Mouse (Mus musculus): ENCODE measurements around the gene Pla2g15. TPM values are rescaled to one million over a fixed set of nuclear protein-coding genes. Genes with fewer than 3 reads are reported as not detected.

Pla2g15 gene
- polyA plus RNA-seq, 1 experiment = 35.4 TPM

GRCm38 (mm10) chr8:106112514-106112913 lies 37.7 kb upstream of the Pla2g15 start:
- TF ChIP-seq CTCF (IDR thresholded peaks at IDR 0.05; ENCODE audit: extremely low read depth, insufficient read depth, insufficient read length, insufficient replicate concordance) (no peak), POLR2A (IDR thresholded peaks at IDR 0.05; ENCODE audit: low read depth, low read length) (no peak)
- Histone ChIP-seq H3K27ac (ENCODE audit: insufficient read depth, low read length) (no peak overlapping the region), H3K4me1 (ENCODE audit: control insufficient read depth, insufficient read depth, insufficient read length) (no peaks in the 10 kb centered on the region), H3K27me3 (ENCODE audit: control insufficient read depth, insufficient read depth, low read length) (no peaks in the 10 kb centered on the region), H3K4me3 (ENCODE audit: extremely low read depth, insufficient read depth, insufficient read length) (no peak overlapping the region), H3K36me3 (ENCODE audit: control insufficient read depth, insufficient read depth, low read length) (peaks cover 31% of the 10 kb centered on the region)
- DNase-seq (ENCODE audit: low read depth in 1 of 2, low spot score in 2 of 2) = no peak
- 78% methylated on average over 1 of the region's 1 CpGs for WGBS

- no peaks in the 10 kb centered on the region for H3K4me1 ChIP-seq (ENCODE audit: control insufficient read depth, insufficient read depth, insufficient read length)
- peak in 1 of 2 experiments; percentile 47 for DNase-seq (ENCODE audit: low read depth in 1 of 2, low spot score in 2 of 2)
- peaks cover 22% of the 10 kb centered on the region for H3K36me3 ChIP-seq (ENCODE audit: control insufficient read depth, insufficient read depth, low read length)
- TF ChIP-seq POLR2A (IDR thresholded peaks at IDR 0.05; ENCODE audit: low read depth, low read length) (no peak), CTCF (IDR thresholded peaks at IDR 0.05; ENCODE audit: extremely low read depth, insufficient read depth, insufficient read length, insufficient replicate concordance) (peak; percentile 28; the same call in 1 of the 2 replicates)
- 93% methylated on average over 3 of the region's 3 CpGs for WGBS
- no peak overlapping the region for H3K4me3 ChIP-seq (ENCODE audit: extremely low read depth, insufficient read depth, insufficient read length)
- H3K27me3 ChIP-seq (ENCODE audit: control insufficient read depth, insufficient read depth, low read length) = no peaks in the 10 kb centered on the region
- H3K27ac ChIP-seq (ENCODE audit: insufficient read depth, low read length) = no peak overlapping the region
These were observed 34.3 kb upstream of the Pla2g15 start for GRCm38 (mm10) chr8:106115897-106116296.

- H3K27ac ChIP-seq (ENCODE audit: insufficient read depth, low read length) = no peak overlapping the region
- WGBS = 89% methylated on average over 3 of the region's 3 CpGs
These were observed 26.8 kb upstream of the Pla2g15 start for GRCm38 (mm10) chr8:106123443-106123842.

GRCm38 (mm10) chr8:106126055-106126454 lies 24.1 kb upstream of the Pla2g15 start:
- no peaks in the 10 kb centered on the region for H3K4me1 ChIP-seq (ENCODE audit: control insufficient read depth, insufficient read depth, insufficient read length)
- no peak for TF ChIP-seq CTCF (IDR thresholded peaks at IDR 0.05; ENCODE audit: extremely low read depth, insufficient read depth, insufficient read length, insufficient replicate concordance)
- no peak for TF ChIP-seq POLR2A (IDR thresholded peaks at IDR 0.05; ENCODE audit: low read depth, low read length)
- peaks cover 33% of the 10 kb centered on the region for H3K36me3 ChIP-seq (ENCODE audit: control insufficient read depth, insufficient read depth, low read length)
- no peak overlapping the region for H3K4me3 ChIP-seq (ENCODE audit: extremely low read depth, insufficient read depth, insufficient read length)
- DNase-seq (ENCODE audit: low read depth in 1 of 2, low spot score in 2 of 2) = no peak
- H3K27me3 ChIP-seq (ENCODE audit: control insufficient read depth, insufficient read depth, low read length) = no peaks in the 10 kb centered on the region
- H3K27ac ChIP-seq (ENCODE audit: insufficient read depth, low read length) = no peak overlapping the region
- WGBS = 93% methylated on average over 1 of the region's 1 CpGs

More at GRCm38 (mm10) chr8:106123443-106123842, 26.8 kb upstream of the Pla2g15 start:
- DNase-seq (ENCODE audit: low read depth in 1 of 2, low spot score in 2 of 2) = no peak
- Histone ChIP-seq H3K4me1 (ENCODE audit: control insufficient read depth, insufficient read depth, insufficient read length) (no peaks in the 10 kb centered on the region), H3K4me3 (ENCODE audit: extremely low read depth, insufficient read depth, insufficient read length) (no peak overlapping the region), H3K27me3 (ENCODE audit: control insufficient read depth, insufficient read depth, low read length) (no peaks in the 10 kb centered on the region), H3K36me3 (ENCODE audit: control insufficient read depth, insufficient read depth, low read length) (peaks cover 25% of the 10 kb centered on the region)
- TF ChIP-seq CTCF (IDR thresholded peaks at IDR 0.05; ENCODE audit: extremely low read depth, insufficient read depth, insufficient read length, insufficient replicate concordance) (no peak), POLR2A (IDR thresholded peaks at IDR 0.05; ENCODE audit: low read depth, low read length) (no peak)

- Histone ChIP-seq H3K27ac (ENCODE audit: insufficient read depth, low read length) (no peak overlapping the region), H3K27me3 (ENCODE audit: control insufficient read depth, insufficient read depth, low read length) (no peaks in the 10 kb centered on the region), H3K4me1 (ENCODE audit: control insufficient read depth, insufficient read depth, insufficient read length) (no peaks in the 10 kb centered on the region), H3K4me3 (ENCODE audit: extremely low read depth, insufficient read depth, insufficient read length) (no peak overlapping the region), H3K36me3 (ENCODE audit: control insufficient read depth, insufficient read depth, low read length) (peaks cover 38% of the 10 kb centered on the region)
- WGBS = 79% methylated on average over 3 of the region's 3 CpGs
- TF ChIP-seq CTCF (IDR thresholded peaks at IDR 0.05; ENCODE audit: extremely low read depth, insufficient read depth, insufficient read length, insufficient replicate concordance) (no peak), POLR2A (IDR thresholded peaks at IDR 0.05; ENCODE audit: low read depth, low read length) (no peak)
- DNase-seq (ENCODE audit: low read depth in 1 of 2, low spot score in 2 of 2) = no peak
These were observed 23.1 kb upstream of the Pla2g15 start for GRCm38 (mm10) chr8:106127054-106127453.

GRCm38 (mm10) chr8:106127882-106128410 lies 22.3 kb upstream of the Pla2g15 start:
- H3K27me3 ChIP-seq (ENCODE audit: control insufficient read depth, insufficient read depth, low read length) = no peaks in the 10 kb centered on the region
- peaks cover 45% of the 10 kb centered on the region for H3K36me3 ChIP-seq (ENCODE audit: control insufficient read depth, insufficient read depth, low read length)
- H3K4me1 ChIP-seq (ENCODE audit: control insufficient read depth, insufficient read depth, insufficient read length) = no peaks in the 10 kb centered on the region
- no peak for TF ChIP-seq POLR2A (IDR thresholded peaks at IDR 0.05; ENCODE audit: low read depth, low read length)
- TF ChIP-seq CTCF (IDR thresholded peaks at IDR 0.05; ENCODE audit: extremely low read depth, insufficient read depth, insufficient read length, insufficient replicate concordance) = no peak
- no peak overlapping the region for H3K27ac ChIP-seq (ENCODE audit: insufficient read depth, low read length)
- 95% methylated on average over 10 of the region's 10 CpGs for WGBS
- no peak for DNase-seq (ENCODE audit: low read depth in 1 of 2, low spot score in 2 of 2)
- no peak overlapping the region for H3K4me3 ChIP-seq (ENCODE audit: extremely low read depth, insufficient read depth, insufficient read length)

GRCm38 (mm10) chr8:106129232-106129930 lies 20.8 kb upstream of the Pla2g15 start:
- Histone ChIP-seq H3K27ac (ENCODE audit: insufficient read depth, low read length) (no peak overlapping the region), H3K4me3 (ENCODE audit: extremely low read depth, insufficient read depth, insufficient read length) (no peak overlapping the region), H3K27me3 (ENCODE audit: control insufficient read depth, insufficient read depth, low read length) (no peaks in the 10 kb centered on the region), H3K36me3 (ENCODE audit: control insufficient read depth, insufficient read depth, low read length) (peaks cover 44% of the 10 kb centered on the region), H3K4me1 (ENCODE audit: control insufficient read depth, insufficient read depth, insufficient read length) (no peaks in the 10 kb centered on the region)
- no peak for TF ChIP-seq POLR2A (IDR thresholded peaks at IDR 0.05; ENCODE audit: low read depth, low read length)
- no peak for DNase-seq (ENCODE audit: low read depth in 1 of 2, low spot score in 2 of 2)

All from spleen, adult 2 months (tissue).